Mouse (Mus musculus) embryonic facial prominence, embryonic 15.5 days (tissue): ENCODE measurements around the gene Denr. TPM values are rescaled to one million over a fixed set of nuclear protein-coding genes. Genes with fewer than 3 reads are reported as not detected.
A peak's percentile ranks its signal among the peaks of the same experiment; 100 is the strongest.

Source experiments
- ATAC-seq: fragments of 200-750 bp; cut with Nextera tagmentation; 2 replicates; pipeline ENCODE4 v1.8.0; 2017; ENCODE audit warnings: low read depth, moderate TSS enrichment; ENCODE audit not compliant: insufficient number of reproducible peaks, low FRiP score, low TSS enrichment
- H3K27ac ChIP-seq: fragments of 300-500 bp; sonication (generic); replicated peaks from 2 replicates; pipeline ENCODE4 v1.5.1; 2015; ENCODE audit warnings: mild to moderate bottlenecking, inconsistent platforms
- H3K27me3 ChIP-seq: fragments of 300-500 bp; sonication (generic); 2 replicates; pipeline ENCODE4 v1.6.1; 2015; ENCODE audit warnings: inconsistent platforms
- H3K36me3 ChIP-seq: fragments of 300-500 bp; sonication (generic); 2 replicates; pipeline ENCODE4 v1.6.1; 2015; ENCODE audit warnings: mild to moderate bottlenecking, inconsistent platforms
- H3K4me1 ChIP-seq: fragments of 300-500 bp; sonication (generic); 2 replicates; pipeline ENCODE4 v1.6.1; 2015; ENCODE audit warnings: inconsistent platforms
- H3K4me2 ChIP-seq: fragments of 300-500 bp; sonication (generic); replicated peaks from 2 replicates; pipeline ENCODE4 v1.6.1; 2015; ENCODE audit warnings: mild to moderate bottlenecking, inconsistent platforms
- H3K4me3 ChIP-seq: fragments of 300-500 bp; sonication (generic); replicated peaks from 2 replicates; pipeline ENCODE4 v1.5.1; 2015; ENCODE audit warnings: mild to moderate bottlenecking, inconsistent platforms
- H3K9ac ChIP-seq: fragments of 300-500 bp; sonication (generic); 2 replicates; pipeline ENCODE4 v1.6.1; 2015; ENCODE audit warnings: inconsistent platforms
- H3K9me3 ChIP-seq: fragments of 300-500 bp; sonication (generic); replicated peaks from 2 replicates; pipeline ENCODE4 v1.6.1; 2016; ENCODE audit warnings: inconsistent platforms
- WGBS: fragments of 180-500 bp; shearing (Covaris S2); methylation state at CpG from one replicate; pipeline ENCODE4 v1.1.7; 2015; 5-methylcytosine and 5-hydroxymethylcytosine counted together
- polyA plus RNA-seq: library from polyadenylated mRNA; unstranded; fragments of >200 nt; fragmentation: Nextera tagmentation; extraction: Ambion mirVana; gene quantifications from 2 replicates; pipeline ENCODE4 v1.2.1, GENCODE M21; 2015

The Denr gene
- polyA plus RNA-seq, 1 experiment from 2014 or later: 128 TPM

DNA sequence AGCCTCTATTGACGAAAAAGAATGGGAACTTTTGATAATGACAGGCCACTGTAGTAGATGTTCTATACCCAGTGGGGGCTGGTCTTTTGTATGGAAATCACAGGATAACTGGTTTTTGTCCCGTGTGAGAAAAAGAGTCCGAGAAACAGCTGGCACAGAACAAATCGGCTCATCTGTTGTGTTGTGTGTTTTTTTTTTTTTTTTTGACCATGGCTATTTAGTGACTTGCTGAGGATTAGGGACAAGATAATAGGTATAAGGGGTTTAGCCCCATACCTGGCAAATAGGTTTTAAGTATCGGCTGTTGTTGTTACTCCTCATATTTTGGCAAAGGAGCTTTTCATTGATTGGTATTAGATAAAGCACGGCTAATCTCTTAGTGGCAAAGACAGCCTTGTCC is 65.5 kb downstream of the Denr start:
- H3K9me3 ChIP-seq: no peaks in the 10 kb centered on the region
- no peak overlapping the region for H3K4me2 ChIP-seq
- no peak overlapping the region for H3K9ac ChIP-seq
- H3K4me3 ChIP-seq: no peak overlapping the region
- H3K4me1 ChIP-seq: peaks cover 32% of the 10 kb centered on the region
- H3K36me3 ChIP-seq: no peaks in the 10 kb centered on the region
- H3K27ac ChIP-seq: no peak overlapping the region
- peaks cover 6% of the 10 kb centered on the region; the same call in 1 of the 2 replicates for H3K27me3 ChIP-seq
- no peak for ATAC-seq
- 66% methylated on average over 6 of the region's 6 CpGs for WGBS

- Histone ChIP-seq H3K27ac (peak within 1 kb of the TSS; percentile 3), H3K36me3 (no peaks in the 10 kb centered on the region), H3K27me3 (peaks cover 6% of the 10 kb centered on the region; the same call in 1 of the 2 replicates), H3K4me2 (peak within 1 kb of the TSS; percentile 95), H3K4me1 (peaks cover 36% of the 10 kb centered on the region), H3K9ac (peak within 1 kb of the TSS; percentile 37), H3K9me3 (no peaks in the 10 kb centered on the region), H3K4me3 (peak within 1 kb of the TSS; percentile 55)
- peak; percentile 69 for ATAC-seq
- under 1% methylated on average over 80 of the region's 106 CpGs for WGBS
Measured at GRCm38 (mm10) chr5:123973299-123974178, 66.6 kb downstream of the Denr start, which contains the start of gene Hip1r. Hip1r (plus strand) TSS chr5:123973628.

- H3K4me2 ChIP-seq: peak overlapping the region; percentile 95
- H3K36me3 ChIP-seq: no peaks in the 10 kb centered on the region
- ATAC-seq: no peak
- peak overlapping the region; percentile 55 for H3K4me3 ChIP-seq
- peaks cover 38% of the 10 kb centered on the region for H3K4me1 ChIP-seq
- H3K9me3 ChIP-seq: no peaks in the 10 kb centered on the region
- WGBS: 0% methylated on average over 14 of the region's 14 CpGs
- peak overlapping the region; percentile 37 for H3K9ac ChIP-seq
- peaks cover 6% of the 10 kb centered on the region; the same call in 1 of the 2 replicates for H3K27me3 ChIP-seq
- H3K27ac ChIP-seq: peak overlapping the region; percentile 3
Measured at GRCm38 (mm10) chr5:123974179-123974485, 67.2 kb downstream of the Denr start.

- H3K4me1 ChIP-seq: peaks cover 41% of the 10 kb centered on the region
- H3K27ac ChIP-seq: no peak overlapping the region
- peaks cover 6% of the 10 kb centered on the region; the same call in 1 of the 2 replicates for H3K27me3 ChIP-seq
- H3K4me3 ChIP-seq: peak overlapping the region; percentile 55
- peak overlapping the region; percentile 95 for H3K4me2 ChIP-seq
- WGBS: 34% methylated on average over 11 of the region's 11 CpGs
- no peaks in the 10 kb centered on the region for H3K9me3 ChIP-seq
- H3K9ac ChIP-seq: no peak overlapping the region
- H3K36me3 ChIP-seq: no peaks in the 10 kb centered on the region
- no peak for ATAC-seq
Measured at GRCm38 (mm10) chr5:123974616-123975111, 67.7 kb downstream of the Denr start.

DNA sequence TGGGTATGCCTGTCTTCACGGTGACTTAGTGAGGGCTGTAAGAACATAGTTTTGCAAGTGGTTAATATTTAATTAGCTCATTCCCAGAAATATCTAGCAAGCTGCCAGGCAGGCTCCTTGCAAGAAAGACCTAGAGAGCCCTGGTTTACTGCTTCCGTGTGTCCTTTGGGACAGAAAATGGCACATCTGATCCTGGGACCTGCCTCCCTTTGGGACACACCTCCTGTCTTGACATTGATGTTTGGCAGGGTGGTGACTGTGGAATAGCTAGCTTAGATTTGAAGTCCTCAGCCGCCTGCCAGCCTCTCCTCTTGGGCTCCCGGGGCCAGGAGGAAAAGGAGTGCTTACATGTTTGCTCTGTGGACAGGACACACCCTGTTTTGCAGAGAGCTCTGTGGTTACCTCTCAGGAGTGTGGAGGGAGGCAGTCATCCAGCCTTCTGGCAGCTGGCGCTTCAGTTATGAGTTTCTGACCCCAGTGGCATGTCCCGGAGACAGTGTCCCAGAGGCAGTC is 68.7 kb downstream of the Denr start:
- H3K9ac ChIP-seq: no peak overlapping the region

GRCm38 (mm10) chr5:123977231-123977630 is 70.3 kb downstream of the Denr start:
- H3K27me3 ChIP-seq: peaks cover 6% of the 10 kb centered on the region; the same call in 1 of the 2 replicates
- no peaks in the 10 kb centered on the region for H3K9me3 ChIP-seq
- WGBS: 30% methylated on average over 3 of the region's 3 CpGs
- H3K36me3 ChIP-seq: no peaks in the 10 kb centered on the region
- H3K27ac ChIP-seq: no peak overlapping the region; the same call in 1 of the 2 replicates
- ATAC-seq: no peak
- 0 out of 2 replicates have a peak overlapping the region, but pooled peaks have one; percentile 6 for H3K4me2 ChIP-seq
- H3K9ac ChIP-seq: no peak overlapping the region
- no peak overlapping the region for H3K4me3 ChIP-seq
- peaks cover 44% of the 10 kb centered on the region for H3K4me1 ChIP-seq

More for the DNA sequence above, 68.7 kb downstream of the Denr start:
- H3K27me3 ChIP-seq: peaks cover 6% of the 10 kb centered on the region; the same call in 1 of the 2 replicates
- ATAC-seq: no peak
- WGBS: 46% methylated on average over 6 of the region's 6 CpGs
- no peak overlapping the region for H3K4me2 ChIP-seq
- H3K4me1 ChIP-seq: peaks cover 41% of the 10 kb centered on the region
- H3K36me3 ChIP-seq: no peaks in the 10 kb centered on the region
- no peaks in the 10 kb centered on the region for H3K9me3 ChIP-seq
- H3K4me3 ChIP-seq: no peak overlapping the region; the same call in 1 of the 2 replicates
- H3K27ac ChIP-seq: peak overlapping the region; percentile 41; the same call in 1 of the 2 replicates

DNA sequence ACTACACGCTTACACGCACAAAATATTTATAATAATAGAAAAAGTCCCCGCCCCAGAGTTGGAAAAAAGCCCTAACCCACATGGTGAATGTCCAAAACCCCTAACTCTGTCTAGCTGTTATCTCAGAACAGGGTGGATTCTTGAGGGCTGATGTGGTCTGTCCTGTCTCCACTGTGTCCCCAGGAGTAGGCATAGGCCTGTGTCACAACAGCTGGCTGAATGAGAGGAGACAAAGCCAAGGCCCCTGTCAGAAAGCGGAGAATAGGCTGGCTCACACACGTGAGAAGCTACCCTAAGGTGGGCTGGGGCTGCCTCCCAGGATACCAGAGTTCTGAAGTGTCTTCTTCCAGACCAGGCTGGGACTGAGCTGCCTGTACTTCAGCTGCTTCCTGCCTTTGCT is 71.2 kb downstream of the Denr start:
- Histone ChIP-seq H3K27ac (peak overlapping the region; percentile 65; the same call in 1 of the 2 replicates), H3K9me3 (no peaks in the 10 kb centered on the region), H3K9ac (no peak overlapping the region), H3K4me3 (no peak overlapping the region), H3K4me2 (no peak overlapping the region), H3K27me3 (peaks cover 4% of the 10 kb centered on the region; the same call in 1 of the 2 replicates), H3K4me1 (peaks cover 47% of the 10 kb centered on the region), H3K36me3 (no peaks in the 10 kb centered on the region)
- ATAC-seq: no peak
- WGBS: 53% methylated on average over 5 of the region's 5 CpGs

Other genes starting within 250 kb of the Denr start
- 43.0 and 44.7 TPM in 2 replicates for gene Clip1, start 222.6 kb upstream of the Denr start, polyA plus RNA-seq
- gene Zcchc8, start 186.1 kb upstream of the Denr start, polyA plus RNA-seq: 66.6 and 73.6 TPM in 2 replicates
- 111 and 113 TPM in 2 replicates for gene Rsrc2, start 157.8 kb upstream of the Denr start, polyA plus RNA-seq
- 19.8 and 19.9 TPM in 2 replicates for gene Kntc1, start 157.5 kb upstream of the Denr start, polyA plus RNA-seq
- gene Hcar2, start 41.7 kb upstream of the Denr start, polyA plus RNA-seq: 5.0 and 7.5 TPM in 2 replicates
- gene Hcar1, start 27.2 kb upstream of the Denr start, polyA plus RNA-seq: 0.76 and 0.97 TPM in 2 replicates
- gene Gm43518, start 20.2 kb downstream of the Denr start, polyA plus RNA-seq: 1.9 and 2.9 TPM in 2 replicates
- 5.4 and 7.5 TPM in 2 replicates for gene Ccdc62, start 23.5 kb downstream of the Denr start, polyA plus RNA-seq
- gene Hip1r, start 66.5 kb downstream of the Denr start, polyA plus RNA-seq: 14.2 and 16.1 TPM in 2 replicates
- 37.7 and 39.1 TPM in 2 replicates for gene Vps37b, start 125.1 kb downstream of the Denr start, polyA plus RNA-seq
- gene Abcb9, start 188.6 kb downstream of the Denr start, polyA plus RNA-seq: 2.4 and 2.9 TPM in 2 replicates
- gene Ogfod2, start 205.1 kb downstream of the Denr start, polyA plus RNA-seq: 21.8 and 25.7 TPM in 2 replicates
- 96.2 and 103 TPM in 2 replicates for gene Arl6ip4, start 208.9 kb downstream of the Denr start, polyA plus RNA-seq